Mouse (Mus musculus): ENCODE data around the gene Abhd6. TPM values are rescaled to one million over a fixed set of nuclear protein-coding genes. Genes with fewer than 3 reads are reported as not detected.

Abhd6 gene
- polyA plus RNA-seq, 1 experiment = 13.2 TPM

GRCm38 (mm10) chr14:8024469-8024868, 21.8 kb downstream of the Abhd6 start:
- no peak for DNase-seq
- H3K4me1 ChIP-seq (ENCODE audit: control insufficient read depth, insufficient read depth, low read length) = no peaks in the 10 kb centered on the region
- 77% methylated on average over 6 of the region's 6 CpGs for WGBS
- no peak for TF ChIP-seq CTCF (IDR thresholded peaks at IDR 0.05; ENCODE audit: insufficient read depth, low read length)
- no peak for TF ChIP-seq POLR2A (IDR thresholded peaks at IDR 0.05; ENCODE audit: borderline replicate concordance, extremely low read depth, low read depth, low read length)
- H3K4me3 ChIP-seq (replicated peaks; ENCODE audit: extremely low read depth, low read depth, low read length) = no peak overlapping the region

GRCm38 (mm10) chr14:8024936-8025335, 22.2 kb downstream of the Abhd6 start:
- TF ChIP-seq POLR2A (IDR thresholded peaks at IDR 0.05; ENCODE audit: borderline replicate concordance, extremely low read depth, low read depth, low read length) = no peak
- no peak for TF ChIP-seq CTCF (IDR thresholded peaks at IDR 0.05; ENCODE audit: insufficient read depth, low read length)
- H3K4me1 ChIP-seq (ENCODE audit: control insufficient read depth, insufficient read depth, low read length) = no peaks in the 10 kb centered on the region
- 96% methylated on average over 10 of the region's 10 CpGs for WGBS
- H3K4me3 ChIP-seq (replicated peaks; ENCODE audit: extremely low read depth, low read depth, low read length) = no peak overlapping the region
- DNase-seq = no peak

GRCm38 (mm10) chr14:8026769-8027531, 24.2 kb downstream of the Abhd6 start:
- 74% methylated on average over 10 of the region's 10 CpGs for WGBS
- no peaks in the 10 kb centered on the region for H3K4me1 ChIP-seq (ENCODE audit: control insufficient read depth, insufficient read depth, low read length)
- H3K4me3 ChIP-seq (replicated peaks; ENCODE audit: extremely low read depth, low read depth, low read length) = no peak overlapping the region
- DNase-seq = no peak
- no peak for TF ChIP-seq CTCF (IDR thresholded peaks at IDR 0.05; ENCODE audit: insufficient read depth, low read length)
- TF ChIP-seq POLR2A (IDR thresholded peaks at IDR 0.05; ENCODE audit: borderline replicate concordance, extremely low read depth, low read depth, low read length) = no peak

GRCm38 (mm10) chr14:8028086-8028485, 25.4 kb downstream of the Abhd6 start:
- DNase-seq = no peak
- Histone ChIP-seq H3K4me1 (ENCODE audit: control insufficient read depth, insufficient read depth, low read length) (no peaks in the 10 kb centered on the region), H3K4me3 (replicated peaks; ENCODE audit: extremely low read depth, low read depth, low read length) (no peak overlapping the region)
- 74% methylated on average over 5 of the region's 5 CpGs for WGBS
- TF ChIP-seq CTCF (IDR thresholded peaks at IDR 0.05; ENCODE audit: insufficient read depth, low read length) = no peak
- TF ChIP-seq POLR2A (IDR thresholded peaks at IDR 0.05; ENCODE audit: borderline replicate concordance, extremely low read depth, low read depth, low read length) = no peak

- Histone ChIP-seq H3K4me3 (replicated peaks; ENCODE audit: extremely low read depth, low read depth, low read length) (no peak overlapping the region), H3K4me1 (ENCODE audit: control insufficient read depth, insufficient read depth, low read length) (no peaks in the 10 kb centered on the region)
- no peak for DNase-seq
- no peak for TF ChIP-seq CTCF (IDR thresholded peaks at IDR 0.05; ENCODE audit: insufficient read depth, low read length)
- no peak for TF ChIP-seq POLR2A (IDR thresholded peaks at IDR 0.05; ENCODE audit: borderline replicate concordance, extremely low read depth, low read depth, low read length)
- 90% methylated on average over 1 of the region's 1 CpGs for WGBS
Observed at GRCm38 (mm10) chr14:8029752-8030151, 27.1 kb downstream of the Abhd6 start.

- no peak for TF ChIP-seq POLR2A (IDR thresholded peaks at IDR 0.05; ENCODE audit: borderline replicate concordance, extremely low read depth, low read depth, low read length)
- no peak for TF ChIP-seq CTCF (IDR thresholded peaks at IDR 0.05; ENCODE audit: insufficient read depth, low read length)
- Histone ChIP-seq H3K4me3 (replicated peaks; ENCODE audit: extremely low read depth, low read depth, low read length) (no peak overlapping the region), H3K4me1 (ENCODE audit: control insufficient read depth, insufficient read depth, low read length) (no peaks in the 10 kb centered on the region)
- no peak for DNase-seq
- 65% methylated on average over 4 of the region's 4 CpGs for WGBS
Observed at GRCm38 (mm10) chr14:8030535-8030934, 27.8 kb downstream of the Abhd6 start.

GRCm38 (mm10) chr14:8032087-8032944, 29.6 kb downstream of the Abhd6 start:
- 76% methylated on average over 13 of the region's 13 CpGs for WGBS
- TF ChIP-seq POLR2A (IDR thresholded peaks at IDR 0.05; ENCODE audit: borderline replicate concordance, extremely low read depth, low read depth, low read length) (no peak), CTCF (IDR thresholded peaks at IDR 0.05; ENCODE audit: insufficient read depth, low read length) (no peak)
- Histone ChIP-seq H3K4me3 (replicated peaks; ENCODE audit: extremely low read depth, low read depth, low read length) (no peak overlapping the region), H3K4me1 (ENCODE audit: control insufficient read depth, insufficient read depth, low read length) (no peaks in the 10 kb centered on the region)
- DNase-seq = no peak

GRCm38 (mm10) chr14:8034561-8034960, 31.9 kb downstream of the Abhd6 start:
- WGBS = 69% methylated on average over 5 of the region's 5 CpGs
- H3K4me1 ChIP-seq (ENCODE audit: control insufficient read depth, insufficient read depth, low read length) = no peaks in the 10 kb centered on the region
- no peak for DNase-seq
- no peak overlapping the region for H3K4me3 ChIP-seq (replicated peaks; ENCODE audit: extremely low read depth, low read depth, low read length)
- TF ChIP-seq POLR2A (IDR thresholded peaks at IDR 0.05; ENCODE audit: borderline replicate concordance, extremely low read depth, low read depth, low read length) = no peak
- TF ChIP-seq CTCF (IDR thresholded peaks at IDR 0.05; ENCODE audit: insufficient read depth, low read length) = no peak

GRCm38 (mm10) chr14:8035951-8036350, 33.2 kb downstream of the Abhd6 start:
- TF ChIP-seq CTCF (IDR thresholded peaks at IDR 0.05; ENCODE audit: insufficient read depth, low read length) = no peak
- TF ChIP-seq POLR2A (IDR thresholded peaks at IDR 0.05; ENCODE audit: borderline replicate concordance, extremely low read depth, low read depth, low read length) = no peak
- no peak for DNase-seq
- Histone ChIP-seq H3K4me3 (replicated peaks; ENCODE audit: extremely low read depth, low read depth, low read length) (no peak overlapping the region), H3K4me1 (ENCODE audit: control insufficient read depth, insufficient read depth, low read length) (no peaks in the 10 kb centered on the region)
- WGBS = 82% methylated on average over 6 of the region's 6 CpGs

Measured in lung, adult 2 months (tissue).